Mouse (Mus musculus) lung, postnatal 0 days (tissue): ENCODE measurements around the gene Cabcoco1.

Experiments used
- CTCF ChIP-seq: IDR thresholded peaks from 2 replicates; pipeline ENCODE4 v1.5.1; 2016; ENCODE audit warnings: antibody characterized with exemption, mild to moderate bottlenecking
- EP300 ChIP-seq: IDR thresholded peaks from 2 replicates; pipeline ENCODE4 v1.6.1; 2016; ENCODE audit warnings: antibody characterized with exemption, mild to moderate bottlenecking, control low read depth

- TF ChIP-seq CTCF (no peak), EP300 (no peak)
Observed at GRCm38 (mm10) chr10:68522106-68522505, 19.6 kb downstream of the Cabcoco1 start.
